Mouse (Mus musculus): ENCODE measurements around the gene Nectin1.

Gene Nectin1

DNA sequence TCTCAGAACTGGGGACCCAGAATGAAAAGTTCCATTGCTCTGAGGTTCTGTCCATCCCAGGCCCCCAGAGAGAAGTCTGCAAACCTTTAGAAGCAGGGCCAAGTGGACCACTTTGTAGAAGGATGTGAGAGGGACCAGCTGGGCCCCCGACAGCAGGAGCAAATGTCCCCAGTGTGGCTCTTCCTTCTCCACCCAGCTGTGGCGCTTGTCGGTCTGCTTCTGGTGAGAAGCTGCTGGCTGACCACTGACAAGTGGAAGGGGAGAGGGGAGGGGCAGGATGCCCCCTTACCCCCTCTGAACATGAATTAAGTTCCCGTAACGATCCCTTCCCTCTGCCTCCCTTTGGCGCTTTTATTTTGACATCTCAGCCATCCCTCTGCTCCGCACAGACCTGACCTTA, 54.0 kb downstream of the Nectin1 start:
- DNase-seq (ENCODE audit: low read depth, low spot score), result no peak

DNA sequence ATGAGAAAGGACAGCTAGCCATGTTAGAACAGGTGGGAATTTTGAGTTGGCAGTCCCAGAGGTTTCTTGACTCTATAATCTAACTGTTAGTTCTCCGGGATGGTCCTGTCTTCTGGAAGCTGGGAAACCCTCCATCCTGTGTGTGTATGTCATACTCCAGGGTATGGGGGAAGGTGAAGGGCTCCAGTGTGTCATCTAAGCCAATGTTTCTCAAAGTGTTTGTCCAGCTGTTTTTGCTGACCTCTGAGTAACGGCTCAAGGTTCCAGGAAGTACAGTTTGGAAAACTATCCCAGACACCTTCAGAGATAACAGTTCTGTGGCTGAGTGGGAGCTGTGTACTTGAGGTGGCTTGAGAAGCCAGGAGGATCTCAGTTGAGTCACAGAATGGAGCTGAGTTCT, 56.7 kb downstream of the Nectin1 start:
- DNase-seq (ENCODE audit: low read depth, low spot score), result no peak

DNA sequence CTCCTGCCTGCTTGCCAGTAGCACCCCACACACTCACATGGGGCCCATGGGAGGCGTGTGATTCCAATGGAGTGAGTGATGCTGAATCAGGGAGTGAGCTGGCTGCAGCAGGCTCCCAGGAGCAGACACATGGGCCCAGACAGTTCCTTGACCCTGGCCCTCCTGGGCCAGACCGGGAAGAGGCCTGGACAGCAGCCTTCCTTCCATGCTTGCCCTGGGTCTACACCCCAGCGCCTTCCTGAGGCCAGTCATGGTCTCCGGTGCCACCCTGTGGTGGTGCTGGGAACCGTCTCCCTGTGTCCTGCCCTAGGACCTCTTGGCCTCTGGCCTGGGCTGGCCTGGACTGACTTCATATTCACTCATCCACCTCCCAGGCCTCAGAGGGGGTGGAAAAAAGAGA, 58.1 kb downstream of the Nectin1 start:
- no peak for DNase-seq (ENCODE audit: low read depth, low spot score)

DNA sequence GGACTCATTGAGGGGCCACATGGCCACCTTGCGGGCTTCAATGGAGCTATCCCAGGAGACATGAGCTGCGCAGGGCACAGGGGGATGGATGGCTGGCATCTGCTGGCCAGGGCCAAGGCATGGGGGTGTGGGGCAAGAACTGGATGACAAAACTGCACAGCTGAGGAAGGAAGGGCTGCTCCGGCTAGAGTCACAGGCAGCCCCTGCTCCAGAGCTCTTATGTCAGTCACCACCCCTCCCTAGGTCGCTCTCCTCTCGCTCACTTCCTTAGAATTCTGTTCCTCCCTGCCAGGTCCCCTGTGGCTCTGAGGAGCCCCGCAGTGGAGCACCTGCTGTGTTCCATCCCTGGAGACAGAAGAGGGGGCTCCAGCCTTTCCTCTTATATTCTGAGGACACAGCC, 63.8 kb downstream of the Nectin1 start:
- DNase-seq (ENCODE audit: low read depth, low spot score), result no peak

DNA sequence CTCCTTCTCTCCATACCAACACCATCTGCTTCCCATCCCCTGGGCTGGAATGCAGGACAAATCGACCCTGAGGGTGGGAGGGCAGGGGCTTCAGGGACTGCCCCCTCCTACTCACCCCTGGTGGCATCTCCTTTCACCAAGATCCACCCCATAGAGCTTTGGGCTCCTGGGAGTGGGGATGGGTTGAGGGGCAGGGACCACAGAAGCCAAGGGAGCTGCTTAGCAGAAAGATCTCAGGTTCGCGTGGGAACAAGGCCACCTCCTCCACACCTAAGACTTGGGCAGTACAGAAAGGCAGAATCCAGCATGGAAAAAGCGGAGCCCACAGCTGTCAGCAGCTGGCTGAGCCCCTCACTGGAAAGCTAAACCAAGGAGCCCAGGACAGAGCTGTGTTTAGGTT, 64.3 kb downstream of the Nectin1 start:
- DNase-seq (ENCODE audit: low read depth, low spot score), result no peak

DNA sequence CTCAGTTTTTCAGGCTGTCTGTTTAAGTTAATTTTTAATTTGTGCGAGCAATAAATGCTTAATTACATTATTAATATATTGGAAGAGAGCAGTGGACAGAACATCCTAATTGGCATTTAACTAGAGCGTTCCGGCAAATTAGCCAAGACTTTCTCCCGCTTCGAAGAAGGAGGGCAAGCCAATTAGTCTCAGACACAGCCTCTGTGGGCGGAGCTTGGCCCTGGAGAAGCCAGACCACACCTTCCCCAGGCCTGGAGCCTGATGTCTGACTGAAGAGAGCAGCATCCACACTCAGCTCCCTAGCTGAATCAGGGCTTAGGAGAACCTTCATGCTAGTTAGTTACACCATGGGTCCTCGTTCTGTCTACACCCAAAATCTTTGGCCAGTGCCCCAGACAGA, 64.8 kb downstream of the Nectin1 start:
- no peak for DNase-seq (ENCODE audit: low read depth, low spot score)

DNA sequence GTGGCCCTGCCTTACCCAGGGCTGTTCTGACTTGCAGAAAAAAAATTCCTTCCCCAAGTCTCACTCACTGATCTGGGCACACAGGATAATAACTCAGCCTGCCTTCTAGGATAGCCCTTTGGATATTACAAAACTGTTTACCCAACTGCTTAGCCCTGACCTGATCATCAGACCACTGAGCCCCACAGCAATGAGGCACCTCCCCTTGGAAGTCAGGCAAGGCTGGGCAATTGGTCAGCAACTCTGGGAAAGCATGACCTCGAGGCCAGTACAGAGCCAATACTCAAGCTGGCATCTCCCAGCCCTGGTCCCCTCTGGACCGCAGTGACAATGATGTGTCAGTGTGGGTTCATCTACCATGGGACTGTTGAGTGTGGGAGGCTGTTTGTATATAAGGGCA, 69.4 kb downstream of the Nectin1 start:
- DNase-seq (ENCODE audit: low read depth, low spot score), result no peak

DNA sequence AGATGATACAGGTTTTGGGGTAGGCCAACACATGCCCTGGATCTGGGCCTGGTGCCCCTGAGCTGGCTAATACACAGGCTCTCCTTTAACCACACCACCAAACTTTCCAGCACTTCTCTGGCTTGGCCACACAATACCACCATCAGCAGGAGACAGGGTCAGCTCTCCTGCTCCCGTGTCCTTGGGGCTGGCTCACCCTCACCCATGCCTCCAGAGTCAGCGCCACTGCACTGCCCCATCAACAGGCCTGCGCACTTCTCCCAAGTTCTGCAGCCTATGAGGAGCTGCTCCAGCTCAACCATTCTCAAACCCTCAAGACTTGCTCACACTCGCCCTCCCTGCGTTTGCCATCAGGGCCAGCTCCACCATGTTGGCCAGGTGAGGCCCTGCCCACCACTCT, 78.4 kb downstream of the Nectin1 start:
- DNase-seq (ENCODE audit: low read depth, low spot score), result no peak

DNA sequence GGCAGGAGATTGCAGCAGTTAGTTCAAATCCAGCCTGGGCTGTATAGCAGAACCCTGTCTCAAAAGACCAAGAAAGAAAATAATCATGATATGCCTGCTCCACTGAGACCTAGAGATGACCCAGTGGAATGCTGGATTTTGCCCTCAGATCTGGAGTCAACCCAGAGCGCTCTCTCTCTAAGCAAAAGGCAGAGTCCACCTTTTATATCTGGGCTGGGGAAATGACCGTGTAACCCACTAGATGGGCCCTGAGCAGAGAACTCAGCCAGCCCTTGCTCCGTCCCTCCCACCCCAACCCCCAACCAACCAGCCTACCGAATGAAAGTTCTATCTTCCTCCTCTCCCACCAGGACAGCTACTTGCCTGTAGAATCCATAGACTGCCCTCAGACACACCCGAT, 81.4 kb downstream of the Nectin1 start:
- no peak for DNase-seq (ENCODE audit: low read depth, low spot score)

DNA sequence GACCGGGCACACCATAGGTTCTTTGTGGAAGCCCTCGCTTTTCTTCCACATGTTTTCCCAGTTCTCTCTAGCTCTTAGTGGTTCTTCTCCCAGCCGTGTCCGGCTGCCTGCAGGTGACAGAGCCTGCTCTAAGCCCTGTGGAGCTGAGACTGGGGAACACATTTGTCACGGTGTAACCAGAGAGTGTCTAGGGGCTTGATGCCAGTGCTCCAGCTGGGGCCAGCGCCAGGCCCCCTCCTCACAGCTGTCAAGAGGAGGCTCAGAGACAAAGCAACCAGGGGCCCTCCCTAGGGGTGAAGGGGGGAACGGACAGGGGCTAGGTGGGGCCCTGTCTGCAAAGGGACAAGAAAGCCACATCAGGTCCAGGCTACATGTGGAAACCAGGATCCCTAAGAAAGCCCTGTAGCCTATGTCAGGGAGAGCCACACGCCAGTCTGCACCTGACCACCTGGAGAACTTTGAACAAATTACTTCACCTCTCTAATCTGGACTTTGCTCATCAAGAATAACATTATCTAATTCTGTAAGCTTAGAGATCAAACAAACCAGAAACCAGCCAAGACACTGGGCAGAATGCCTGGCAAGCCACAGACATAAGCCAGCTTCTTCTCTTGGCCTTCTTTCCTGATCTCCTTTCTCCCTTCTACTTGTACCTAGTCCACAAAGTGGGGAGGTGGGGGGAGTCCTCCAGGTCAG, 82.9 kb downstream of the Nectin1 start:
- no peak for DNase-seq (ENCODE audit: low read depth, low spot score)

DNA sequence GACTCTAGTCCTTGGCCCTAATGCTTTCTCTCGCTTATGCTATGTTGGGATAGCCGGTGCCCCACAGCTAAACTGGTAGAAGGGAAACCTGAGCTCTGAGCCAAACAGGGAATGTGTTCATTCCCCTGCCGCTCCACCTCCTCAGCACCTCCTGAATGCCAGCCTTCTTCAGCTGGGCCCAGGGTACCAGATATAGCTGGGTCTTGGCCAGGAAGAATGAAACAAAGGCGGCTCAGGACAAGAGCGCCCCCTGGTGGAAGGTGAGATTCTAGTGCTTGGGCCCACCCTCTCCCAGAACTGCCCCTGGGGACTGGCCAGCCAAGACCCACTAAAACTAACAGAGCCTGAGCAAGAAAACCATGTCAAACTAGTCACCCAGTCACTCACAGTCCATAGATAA, 83.8 kb downstream of the Nectin1 start:
- no peak for DNase-seq (ENCODE audit: low read depth, low spot score)

DNA sequence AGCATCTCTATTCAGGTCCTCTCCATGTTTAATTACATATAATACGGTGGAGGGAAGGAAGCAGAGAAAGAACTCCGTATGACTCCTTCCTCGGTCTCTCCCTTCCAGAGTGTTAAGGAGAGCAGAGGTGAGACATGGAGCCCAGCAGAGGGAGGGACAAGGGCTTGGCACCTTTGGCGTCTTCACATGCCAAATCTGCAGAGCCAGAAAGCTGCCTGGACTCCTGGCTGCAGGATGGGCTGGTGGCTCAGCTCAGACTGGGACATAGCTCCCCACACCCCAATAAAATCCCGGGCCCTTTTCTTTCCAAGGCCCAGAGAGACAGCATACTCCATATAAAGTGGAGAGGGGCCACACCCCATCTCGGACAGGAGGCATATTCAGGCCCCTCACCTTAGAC, 85.2 kb downstream of the Nectin1 start:
- no peak for DNase-seq (ENCODE audit: low read depth, low spot score)

DNA sequence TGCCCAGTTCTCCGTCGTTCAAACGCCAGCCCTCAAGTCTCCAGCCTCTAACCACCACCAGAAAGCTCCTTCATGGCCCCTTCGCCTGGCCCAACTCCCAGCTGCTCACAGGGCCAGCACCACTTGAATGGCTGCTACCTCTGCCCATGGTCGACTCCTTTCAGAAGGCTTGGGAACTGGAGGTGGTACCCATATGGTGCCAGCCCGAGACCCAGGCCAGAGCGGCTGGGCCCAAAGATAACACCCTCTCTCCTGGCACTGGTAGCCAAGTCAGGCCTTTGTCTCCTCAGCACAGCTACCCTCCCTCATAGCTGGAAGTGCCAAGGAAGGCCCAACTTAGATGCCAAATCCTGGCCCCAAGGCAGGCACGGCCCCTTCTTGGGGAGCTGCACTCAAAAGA, 89.4 kb downstream of the Nectin1 start:
- DNase-seq (ENCODE audit: low read depth, low spot score), result no peak

DNA sequence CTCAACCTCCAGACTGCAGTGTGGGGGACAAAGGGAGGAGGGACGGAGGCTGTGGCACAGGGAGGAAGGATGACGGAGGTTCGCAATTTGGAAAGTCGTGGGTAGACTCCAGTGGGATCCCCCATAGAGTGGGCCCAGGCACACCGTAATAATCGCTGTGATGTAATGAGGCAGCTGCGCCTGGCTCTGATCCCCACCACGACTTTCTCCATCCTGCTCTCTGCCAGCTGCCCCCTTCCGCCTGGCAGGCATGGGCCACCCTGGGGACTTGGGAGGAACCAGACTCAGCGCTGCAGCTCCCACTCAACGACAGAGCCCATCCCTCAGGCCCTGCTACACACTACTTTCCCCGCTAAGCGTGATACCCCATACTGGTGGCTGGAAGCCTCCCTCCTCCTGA, 90.5 kb downstream of the Nectin1 start:
- DNase-seq (ENCODE audit: low read depth, low spot score), result no peak

DNA sequence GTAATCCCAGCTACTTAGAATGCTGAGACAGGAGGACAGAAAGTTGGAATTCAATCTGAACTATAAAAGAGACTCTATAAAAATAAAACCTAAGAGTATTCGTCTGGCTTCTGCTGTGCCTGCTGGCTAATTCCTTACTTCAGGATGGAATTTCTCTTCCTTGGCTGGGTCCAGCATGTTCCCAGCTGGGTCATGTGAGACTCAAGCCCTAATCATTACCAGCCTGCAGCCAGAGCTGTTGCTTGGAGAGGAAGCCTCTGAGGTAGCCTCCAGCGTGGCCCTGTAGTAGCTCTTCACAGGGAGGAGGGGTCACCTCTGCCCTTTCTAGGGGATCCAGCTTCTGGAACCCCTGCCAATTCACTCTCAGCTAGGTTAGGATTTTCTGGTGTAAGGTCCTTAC, 94.8 kb downstream of the Nectin1 start:
- no peak for DNase-seq (ENCODE audit: low read depth, low spot score)

DNA sequence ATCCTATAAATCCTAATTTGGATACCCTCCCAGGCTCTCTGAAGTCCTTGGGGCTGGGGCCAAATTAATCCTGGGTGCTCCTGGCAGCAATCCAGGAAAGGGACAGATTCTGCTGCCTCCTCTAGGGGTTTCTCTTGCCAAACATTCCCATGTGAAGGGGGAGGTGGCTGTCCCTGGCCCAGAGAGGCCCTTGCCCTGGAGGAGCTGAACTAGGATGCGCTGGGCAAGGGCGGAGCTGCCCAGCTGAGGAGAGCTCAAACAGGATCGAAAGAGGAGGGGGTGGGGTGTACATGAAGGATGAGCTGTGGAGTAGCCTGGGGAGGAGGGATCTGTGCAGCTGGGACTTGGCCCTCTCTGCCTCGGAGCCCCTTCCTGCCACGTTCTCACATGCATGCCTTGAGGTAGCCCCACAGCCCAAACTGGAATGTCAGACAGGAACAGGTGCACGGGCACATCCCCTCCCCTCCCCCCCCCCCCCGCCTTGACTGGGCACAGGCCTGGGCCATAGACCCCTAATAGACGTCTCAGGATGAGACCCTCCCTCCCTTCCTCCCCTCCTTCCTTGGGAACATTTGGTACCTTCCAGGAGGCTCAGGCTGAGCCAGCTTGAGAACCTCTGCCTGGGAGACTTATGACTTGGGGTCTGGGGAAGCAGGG, 99.3 kb downstream of the Nectin1 start:
- no peak for DNase-seq (ENCODE audit: low read depth, low spot score)

DNA sequence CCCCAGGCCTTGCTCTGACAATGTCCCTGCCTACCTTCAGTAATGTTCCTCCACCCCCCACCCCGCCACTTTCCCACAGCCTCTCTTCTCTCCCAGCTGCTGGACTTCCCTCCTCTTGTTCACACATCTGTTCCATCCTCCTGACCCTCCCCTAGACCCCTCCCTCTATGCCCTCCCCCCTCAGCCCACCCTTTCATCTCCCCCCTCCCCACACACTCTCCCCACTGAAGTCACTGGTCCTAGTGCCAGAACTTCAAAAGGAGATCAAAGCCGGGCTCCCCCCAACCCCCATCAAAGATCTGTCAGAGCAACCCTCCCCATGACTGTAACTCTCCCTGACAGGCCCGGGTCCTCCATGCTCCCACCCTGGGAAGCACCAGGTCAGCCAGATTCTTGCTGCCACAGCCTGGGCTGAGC, 99.9 kb downstream of the Nectin1 start:
- DNase-seq (ENCODE audit: low read depth, low spot score), result no peak

DNA sequence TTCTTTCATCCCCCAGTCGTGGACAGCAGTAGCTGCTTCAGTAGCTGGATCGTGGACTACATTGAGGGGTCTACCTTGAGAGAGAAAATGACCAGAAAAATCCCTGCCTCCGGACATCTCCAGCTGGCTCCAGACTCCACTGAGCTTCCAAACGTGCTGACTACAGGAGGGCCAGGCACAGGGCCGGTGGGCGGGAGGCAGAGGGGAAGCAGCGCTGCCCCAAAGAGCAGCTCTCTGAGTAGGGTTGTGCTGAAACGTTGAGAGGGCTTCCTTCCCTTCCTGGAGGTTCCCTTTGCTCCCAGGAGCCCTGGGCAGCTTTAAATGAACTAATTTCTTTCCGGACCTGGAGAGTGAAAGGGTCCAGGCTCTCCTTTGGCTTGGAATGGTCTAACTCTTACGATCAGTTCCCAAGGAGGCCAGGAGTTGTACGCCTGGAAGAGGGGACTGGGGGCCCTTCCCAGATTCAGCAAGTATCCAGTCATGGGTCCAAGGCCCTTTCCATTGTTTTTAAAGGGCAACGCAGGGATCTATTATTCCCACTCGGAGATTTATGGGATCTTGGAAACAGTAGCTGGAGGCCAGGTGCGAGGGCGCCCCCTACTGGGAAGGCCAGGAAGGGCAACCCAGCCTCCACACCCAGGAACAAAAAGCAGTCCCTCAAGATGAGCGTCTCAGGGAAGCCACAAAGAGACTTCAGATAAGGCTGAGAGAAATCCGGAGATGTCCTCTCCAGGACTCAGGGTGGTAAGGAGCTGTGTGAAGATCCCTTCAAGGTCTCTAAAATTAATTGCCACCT, 102.1 kb downstream of the Nectin1 start:
- no peak for DNase-seq (ENCODE audit: low read depth, low spot score)

DNA sequence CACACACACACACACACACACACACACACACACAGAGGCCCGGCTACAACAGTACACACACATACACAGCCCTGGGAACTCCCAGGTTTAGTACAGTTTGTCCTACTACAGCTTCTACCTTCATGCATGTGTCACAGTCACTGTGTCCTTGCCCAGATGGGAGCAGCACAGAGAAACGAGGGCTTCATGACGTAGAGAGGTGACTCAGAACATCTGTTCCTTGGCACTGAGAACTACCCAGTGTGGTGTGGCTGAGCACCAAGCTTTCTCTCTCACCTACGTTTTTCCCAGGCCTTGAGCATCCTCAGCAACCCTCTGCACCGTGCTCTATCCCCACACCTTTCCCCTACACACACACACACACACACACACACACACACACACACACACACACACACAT, 104.1 kb downstream of the Nectin1 start:
- peak; percentile 75 for DNase-seq (ENCODE audit: low read depth, low spot score)

DNA sequence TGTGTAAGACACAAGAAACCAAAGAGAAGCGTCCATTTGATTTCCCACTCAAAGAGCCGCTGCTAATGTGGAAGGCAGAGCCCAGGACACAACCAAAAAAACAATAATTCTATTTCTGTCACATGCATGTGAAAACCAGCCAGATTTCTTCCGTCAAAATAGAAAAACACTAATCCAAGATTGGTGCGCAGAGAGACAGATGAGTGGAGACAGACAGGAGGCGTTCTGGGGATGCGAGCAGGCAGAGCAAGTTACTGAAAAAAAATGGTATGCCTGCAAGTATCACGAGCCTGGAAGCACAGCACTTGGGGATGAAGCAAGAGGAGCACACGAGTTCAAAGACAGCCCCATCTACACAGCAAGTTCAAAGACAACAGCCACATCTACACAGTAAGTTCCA, 106.5 kb downstream of the Nectin1 start:
- DNase-seq (ENCODE audit: low read depth, low spot score), result no peak

DNA sequence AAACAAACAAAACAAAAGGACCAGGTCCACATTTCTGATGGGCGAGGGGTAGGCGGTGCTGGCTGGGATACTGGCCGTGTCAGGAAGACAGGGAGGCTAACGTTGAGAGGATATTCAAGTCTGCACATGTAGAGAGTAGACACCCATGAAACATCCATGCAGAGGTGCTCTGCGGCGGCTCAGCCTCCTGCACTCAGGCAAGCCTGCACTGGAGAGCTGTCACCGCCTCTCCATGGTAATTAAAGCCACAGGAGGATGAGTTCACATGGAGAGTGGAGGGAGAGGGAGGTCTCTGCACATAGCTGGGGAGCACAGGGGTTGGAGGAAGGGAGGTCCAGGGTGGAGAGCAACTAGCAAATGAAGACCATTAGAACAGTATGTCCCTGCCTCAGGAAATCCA, 107.4 kb downstream of the Nectin1 start:
- no peak for DNase-seq (ENCODE audit: low read depth, low spot score)

DNA sequence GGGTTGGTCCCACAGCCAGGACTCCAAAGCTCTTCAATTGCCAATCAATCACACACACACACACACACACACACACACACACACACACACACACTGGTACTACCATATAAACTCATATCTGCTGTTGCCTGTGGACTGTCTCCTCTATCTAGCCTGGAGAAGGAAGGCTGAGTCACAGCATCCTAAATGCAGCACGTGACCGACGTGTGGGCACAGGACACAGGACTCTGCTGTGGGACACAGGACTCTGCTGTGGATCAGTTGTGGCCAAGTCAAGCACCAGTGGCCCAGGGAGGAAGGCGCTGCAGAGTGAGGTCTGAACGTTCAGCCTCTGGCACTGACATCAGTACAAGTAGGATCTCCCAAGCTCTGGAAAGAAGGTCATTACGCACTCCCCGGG, 112.1 kb downstream of the Nectin1 start:
- DNase-seq (ENCODE audit: low read depth, low spot score), result no peak

Measured in telencephalon, adult 2 months (tissue).